Mouse (Mus musculus) erythroblast, embryonic 14.5 days (primary cell): ENCODE data around the gene Mat2a. TPM values are rescaled to one million over a fixed set of nuclear protein-coding genes. Genes with fewer than 3 reads are reported as not detected.
"Not testable (repeated sequence)": the region's sequence is repeated elsewhere in the genome, so short reads cannot be mapped to it uniquely, and the experiment has no call there.

Source experiments
- H3K27me3 ChIP-seq: 2 replicates; pipeline ENCODE4 v1.6.1; 2012; ENCODE audit warnings: inconsistent platforms; ENCODE audit not compliant: control insufficient read depth
- H3K36me3 ChIP-seq: 2 replicates; pipeline ENCODE4 v1.6.1; 2012; ENCODE audit warnings: mild to moderate bottlenecking, inconsistent platforms; ENCODE audit not compliant: control insufficient read depth
- H3K4me1 ChIP-seq: 2 replicates; pipeline ENCODE4 v1.6.1; 2012; ENCODE audit warnings: inconsistent platforms; ENCODE audit not compliant: control insufficient read depth
- H3K4me3 ChIP-seq: replicated peaks from 2 replicates; pipeline ENCODE3; 2012; ENCODE audit warnings: moderate library complexity, mild to moderate bottlenecking, inconsistent platforms
- H3K9me3 ChIP-seq: 2 replicates; pipeline ENCODE4 v1.6.1; 2012; ENCODE audit warnings: low read length, inconsistent platforms, mixed read lengths; ENCODE audit not compliant: control insufficient read depth
- GATA1 ChIP-seq: IDR thresholded peaks from 2 replicates; pipeline ENCODE4 v1.6.1; 2012; ENCODE audit warnings: low read length, inconsistent platforms, mixed read lengths
- TAL1 ChIP-seq: IDR thresholded peaks from 3 replicates; pipeline ENCODE4 v1.6.1; 2012; ENCODE audit warnings: low read length, inconsistent platforms, mixed read lengths
- polyA plus RNA-seq: library from polyadenylated mRNA; stranded (reverse); fragments of >175 nt; gene quantifications from 2 replicates; pipeline ENCODE4 v1.2.3, GENCODE M21; 2012

The Mat2a gene
- polyA plus RNA-seq, 1 experiment: 2.0 TPM

DNA sequence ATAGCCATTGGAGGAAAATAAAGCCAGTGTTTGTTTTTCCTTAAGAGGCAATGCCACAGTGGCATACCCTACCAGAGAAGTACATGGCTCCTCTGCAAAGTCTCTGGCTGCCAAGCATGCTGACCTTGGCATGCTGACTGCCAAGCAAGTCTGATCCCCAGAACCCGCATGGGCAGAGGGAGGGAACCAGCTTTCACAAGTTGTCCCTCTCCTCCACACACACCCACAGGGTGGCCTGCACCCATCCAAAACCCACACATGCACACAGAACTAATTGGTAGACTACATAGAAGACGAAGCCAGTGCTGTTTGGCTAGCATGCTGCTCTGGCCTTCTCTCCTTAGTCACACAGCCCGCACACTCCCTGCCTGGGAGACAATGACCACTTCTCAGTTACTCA lies 38.3 kb upstream of the Mat2a start:
- Histone ChIP-seq H3K4me3 (no peak overlapping the region), H3K9me3 (no peaks in the 10 kb centered on the region), H3K4me1 (peaks cover 4% of the 10 kb centered on the region; the same call in 1 of the 2 replicates), H3K27me3 (no peaks in the 10 kb centered on the region), H3K36me3 (no peaks in the 10 kb centered on the region)
- TF ChIP-seq GATA1 (no peak), TAL1 (no peak)

DNA sequence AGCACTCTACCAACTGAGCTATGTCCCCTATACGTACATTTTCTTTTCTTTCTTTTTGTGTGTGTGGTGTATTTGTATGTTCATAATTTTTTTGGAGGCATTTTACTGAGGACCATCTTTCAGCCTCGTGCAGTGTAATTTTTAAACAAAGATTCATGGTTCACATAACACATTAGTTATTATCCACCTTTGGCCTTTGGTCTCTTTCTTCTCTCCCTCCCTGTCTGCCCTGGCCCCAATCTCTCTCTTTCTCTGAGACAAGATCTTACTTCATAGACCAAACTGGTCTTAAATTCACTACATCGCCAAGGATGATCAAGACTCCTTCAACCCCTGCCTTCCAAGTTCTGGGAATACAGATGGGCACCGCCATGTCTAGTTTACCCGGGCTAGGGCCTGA lies 37.5 kb upstream of the Mat2a start:
- H3K4me3 ChIP-seq: no peak overlapping the region
- TF ChIP-seq TAL1 (no peak), GATA1 (no peak)
- no peaks in the 10 kb centered on the region for H3K27me3 ChIP-seq
- H3K36me3 ChIP-seq: no peaks in the 10 kb centered on the region
- no peaks in the 10 kb centered on the region for H3K9me3 ChIP-seq
- H3K4me1 ChIP-seq: peaks cover 4% of the 10 kb centered on the region; the same call in 1 of the 2 replicates

DNA sequence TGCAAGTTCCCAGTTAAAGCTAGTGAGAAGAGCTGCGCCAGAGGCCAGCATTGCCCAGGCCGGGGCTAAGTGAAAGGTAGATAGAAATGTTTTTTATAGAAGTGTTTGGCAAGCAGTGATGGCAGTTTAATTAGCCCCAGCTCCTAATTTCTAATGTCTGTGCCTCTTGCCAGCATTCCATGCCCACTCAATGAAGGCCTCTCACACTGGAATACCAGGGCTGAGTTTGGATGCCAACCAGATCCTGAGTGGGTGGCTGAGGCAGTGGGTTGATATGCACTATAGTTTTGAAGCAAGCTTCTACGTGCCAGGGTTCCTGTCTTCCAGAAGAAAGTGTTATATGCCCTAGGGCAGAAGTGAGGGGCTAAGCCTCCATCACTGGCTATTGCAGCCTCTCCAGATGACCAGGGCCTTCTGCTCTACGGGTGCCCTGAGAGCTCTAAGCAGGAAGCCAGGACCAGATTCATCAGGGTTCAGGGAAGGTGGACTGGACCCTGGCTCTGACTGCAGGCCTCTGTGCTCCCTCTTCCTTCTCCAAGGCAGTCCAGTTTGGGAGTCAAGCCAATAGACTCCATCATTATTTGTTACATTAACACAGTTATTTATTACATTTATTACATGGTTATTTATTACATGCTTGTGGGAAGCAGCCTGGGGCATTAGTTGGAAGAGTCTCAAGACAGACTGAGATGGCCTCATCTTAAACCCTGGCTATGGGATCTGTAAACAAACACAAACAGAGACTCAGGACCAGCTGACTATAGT lies 36.0 kb upstream of the Mat2a start:
- Histone ChIP-seq H3K27me3 (no peaks in the 10 kb centered on the region), H3K4me1 (peaks cover 4% of the 10 kb centered on the region; the same call in 1 of the 2 replicates), H3K9me3 (no peaks in the 10 kb centered on the region), H3K4me3 (no peak overlapping the region), H3K36me3 (no peaks in the 10 kb centered on the region)
- TF ChIP-seq GATA1: no peak
- no peak for TF ChIP-seq TAL1

DNA sequence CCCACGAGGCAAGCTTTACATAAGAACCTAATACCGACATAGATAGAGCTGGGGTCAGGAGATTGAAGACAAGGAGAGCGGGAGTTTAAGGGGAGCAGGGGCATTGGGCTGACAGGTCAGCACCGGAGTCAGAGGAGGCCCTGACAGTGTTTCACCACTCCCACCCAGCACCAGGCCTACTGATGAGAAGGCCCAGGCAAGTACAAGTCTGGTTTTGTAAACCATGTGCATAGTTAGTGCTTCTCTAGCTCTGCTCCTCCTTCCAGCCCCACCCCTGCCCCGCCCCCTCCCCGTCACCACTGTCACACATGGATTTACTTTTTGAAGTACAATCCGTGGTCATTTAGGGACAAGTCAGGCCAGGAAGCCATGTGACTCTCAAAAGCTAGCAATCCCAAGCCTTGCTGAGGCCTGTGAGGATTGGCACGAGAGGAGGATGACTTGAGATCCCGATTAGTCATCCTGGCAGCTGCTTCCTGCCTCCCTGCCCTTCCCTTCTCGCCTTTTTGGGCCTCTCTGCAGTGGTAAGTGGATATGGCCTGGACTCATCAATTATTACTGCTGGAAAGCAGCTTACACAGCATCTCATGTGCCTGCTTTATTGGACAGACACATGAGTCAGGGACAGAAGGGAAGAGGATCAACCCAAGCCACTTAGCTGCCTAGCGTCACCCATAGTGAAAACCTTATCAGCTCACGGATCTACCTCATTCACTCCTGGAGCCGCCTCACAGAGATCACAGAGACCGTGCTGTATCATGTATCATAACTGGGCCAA lies 34.1 kb upstream of the Mat2a start:
- TF ChIP-seq GATA1 (no peak), TAL1 (no peak)

DNA sequence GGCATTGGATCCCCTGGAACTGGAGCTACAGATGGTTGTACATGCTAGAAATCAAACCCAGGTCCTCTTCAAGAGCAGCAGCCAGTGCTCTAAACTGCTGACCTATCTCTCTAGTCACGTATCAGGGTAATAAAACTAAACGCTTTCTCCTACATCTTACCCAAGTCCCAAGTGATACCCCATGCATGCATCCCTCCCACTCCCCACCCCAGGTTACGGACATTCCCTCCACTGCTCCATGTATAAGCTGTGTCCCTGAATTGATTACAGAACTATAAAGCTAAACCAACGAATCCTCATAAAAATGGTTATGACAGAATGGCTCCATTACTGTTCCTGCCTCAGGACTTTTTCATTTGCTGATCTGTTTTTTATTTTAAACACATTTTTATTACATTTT lies 26.8 kb upstream of the Mat2a start:
- Histone ChIP-seq H3K4me1 (no peaks in the 10 kb centered on the region), H3K27me3 (no peaks in the 10 kb centered on the region), H3K36me3 (no peaks in the 10 kb centered on the region), H3K9me3 (no peaks in the 10 kb centered on the region), H3K4me3 (no peak overlapping the region)
- no peak for TF ChIP-seq GATA1
- no peak for TF ChIP-seq TAL1

More for the DNA sequence above, 34.1 kb upstream of the Mat2a start:
- no peaks in the 10 kb centered on the region for H3K36me3 ChIP-seq
- H3K4me3 ChIP-seq: no peak overlapping the region
- no peaks in the 10 kb centered on the region for H3K9me3 ChIP-seq
- H3K4me1 ChIP-seq: peaks cover 4% of the 10 kb centered on the region; the same call in 1 of the 2 replicates
- no peaks in the 10 kb centered on the region for H3K27me3 ChIP-seq

DNA sequence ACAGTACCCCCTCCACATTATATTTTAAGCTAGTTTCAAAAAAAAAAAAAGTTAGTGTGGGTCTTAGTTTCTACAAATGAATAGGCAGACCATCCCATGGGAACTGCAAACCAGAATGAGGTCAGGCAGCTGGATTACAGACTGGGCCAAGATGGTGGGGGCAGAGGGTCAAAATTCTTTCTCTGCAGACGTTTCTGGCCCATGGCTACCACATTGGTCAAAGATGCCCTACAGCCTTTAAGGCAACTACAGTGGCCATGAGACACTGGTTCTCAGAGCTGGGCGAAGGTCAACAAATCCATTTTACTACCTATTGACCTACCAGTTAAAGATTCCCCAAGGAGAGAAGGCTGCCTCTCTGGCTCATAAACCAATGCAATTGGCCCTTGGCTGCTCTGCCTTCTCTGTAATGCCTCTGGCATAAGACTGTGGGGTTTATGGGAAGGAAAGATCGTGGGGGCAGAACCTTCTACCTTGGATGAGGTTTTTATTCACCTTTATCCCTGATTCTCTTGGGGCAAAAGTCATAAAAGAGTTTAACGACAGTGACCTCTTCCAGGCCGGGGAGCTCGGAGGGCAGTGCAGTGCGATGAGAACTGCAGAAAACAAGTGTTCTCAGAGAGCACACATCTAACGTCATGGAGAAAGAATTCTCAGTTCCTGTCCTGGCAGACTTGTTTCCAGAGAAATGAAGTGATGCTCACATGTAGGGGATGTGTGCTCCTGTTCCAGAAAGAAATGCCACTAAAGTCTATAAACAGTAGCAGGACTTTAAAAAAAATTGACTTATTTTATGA lies 26.2 kb upstream of the Mat2a start:
- TF ChIP-seq TAL1 (no peak), GATA1 (no peak)
- Histone ChIP-seq H3K27me3 (no peaks in the 10 kb centered on the region), H3K36me3 (no peaks in the 10 kb centered on the region), H3K4me3 (no peak overlapping the region), H3K4me1 (peaks cover 1% of the 10 kb centered on the region; the same call in 1 of the 2 replicates), H3K9me3 (no peaks in the 10 kb centered on the region)

DNA sequence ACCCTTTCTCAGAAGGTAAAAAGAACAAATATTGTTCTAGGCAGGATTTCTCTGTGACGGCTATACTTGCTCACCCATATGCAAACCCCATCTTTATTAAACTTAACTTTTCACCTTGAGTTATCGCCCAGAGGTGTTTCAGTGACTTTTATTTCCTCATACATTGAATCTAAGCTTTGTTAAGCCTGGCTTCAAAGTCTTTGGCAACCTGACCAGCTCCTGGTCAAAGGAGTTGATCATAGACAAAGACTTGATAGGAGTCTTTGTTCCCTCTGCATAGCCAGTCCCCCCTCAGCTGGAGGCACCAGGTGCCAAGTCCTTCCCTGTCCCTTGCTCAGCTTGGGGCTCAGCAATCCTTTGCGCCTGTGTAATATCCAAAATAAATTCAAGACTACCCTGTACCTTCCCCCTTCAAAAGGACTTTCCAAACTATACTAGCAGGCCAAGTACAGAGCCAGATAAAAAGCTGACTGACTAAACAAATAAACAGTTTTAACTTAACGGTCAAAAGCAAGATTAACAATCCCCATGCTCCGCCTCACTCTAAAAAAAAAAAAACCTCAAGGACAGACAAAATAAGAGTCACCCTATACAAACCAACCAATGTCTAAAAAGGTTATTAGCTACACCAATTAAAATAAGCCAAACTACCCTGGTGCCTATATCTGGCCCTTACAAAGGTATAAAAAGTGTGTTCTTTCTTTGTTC lies 23.3 kb upstream of the Mat2a start:
- not testable (repeated sequence) for H3K4me3 ChIP-seq, H3K9me3 ChIP-seq, H3K27me3 ChIP-seq, H3K4me1 ChIP-seq, H3K36me3 ChIP-seq

DNA sequence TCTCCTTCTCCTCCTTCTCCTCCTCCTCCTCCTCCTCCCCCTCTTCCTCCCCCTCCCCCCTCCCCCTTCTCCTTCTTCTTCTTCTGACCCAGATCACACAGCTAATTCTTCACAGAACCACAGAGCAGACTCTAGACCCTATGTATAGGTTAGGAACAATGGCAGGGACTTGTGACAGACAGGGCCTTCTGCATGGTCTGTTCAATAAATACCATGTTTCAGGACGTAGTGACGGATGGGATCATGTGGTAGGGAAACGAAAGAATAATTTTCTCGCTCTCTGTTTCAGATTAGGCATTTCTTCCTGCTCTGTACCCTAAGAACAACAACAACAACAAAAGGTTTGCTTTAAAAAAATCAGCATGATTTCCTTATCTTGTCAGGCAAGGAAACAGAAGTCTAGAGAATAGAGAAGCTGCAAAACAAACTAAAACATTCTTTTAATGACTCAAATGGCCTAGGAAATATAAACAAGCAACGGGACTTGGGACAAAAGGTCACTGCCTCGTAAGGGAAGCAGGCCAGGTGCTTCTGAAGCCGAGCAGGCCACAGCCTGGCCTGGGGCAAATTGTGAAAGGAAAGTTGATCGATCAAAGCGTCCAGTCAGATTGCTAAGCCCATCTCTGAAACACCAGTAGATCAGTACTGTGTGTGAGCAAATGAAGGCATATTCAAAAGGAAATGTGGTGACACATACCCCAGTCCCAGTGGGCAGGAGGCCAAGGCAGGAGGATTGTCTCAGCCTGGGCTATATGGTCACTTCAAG lies 20.9 kb upstream of the Mat2a start:
- H3K36me3 ChIP-seq: no peaks in the 10 kb centered on the region
- no peaks in the 10 kb centered on the region for H3K9me3 ChIP-seq
- H3K4me3 ChIP-seq: no peak overlapping the region
- TF ChIP-seq GATA1 (no peak), TAL1 (no peak)
- peaks cover 20% of the 10 kb centered on the region for H3K4me1 ChIP-seq
- H3K27me3 ChIP-seq: no peaks in the 10 kb centered on the region
